Mouse (Mus musculus): Measurements from ENCODE around the gene Arg2. TPM values are rescaled to one million over a fixed set of nuclear protein-coding genes. Genes with fewer than 3 reads are reported as not detected.

Arg2 gene
- polyA plus RNA-seq, 1 experiment from 2014 or later, result 6.9 TPM

DNA sequence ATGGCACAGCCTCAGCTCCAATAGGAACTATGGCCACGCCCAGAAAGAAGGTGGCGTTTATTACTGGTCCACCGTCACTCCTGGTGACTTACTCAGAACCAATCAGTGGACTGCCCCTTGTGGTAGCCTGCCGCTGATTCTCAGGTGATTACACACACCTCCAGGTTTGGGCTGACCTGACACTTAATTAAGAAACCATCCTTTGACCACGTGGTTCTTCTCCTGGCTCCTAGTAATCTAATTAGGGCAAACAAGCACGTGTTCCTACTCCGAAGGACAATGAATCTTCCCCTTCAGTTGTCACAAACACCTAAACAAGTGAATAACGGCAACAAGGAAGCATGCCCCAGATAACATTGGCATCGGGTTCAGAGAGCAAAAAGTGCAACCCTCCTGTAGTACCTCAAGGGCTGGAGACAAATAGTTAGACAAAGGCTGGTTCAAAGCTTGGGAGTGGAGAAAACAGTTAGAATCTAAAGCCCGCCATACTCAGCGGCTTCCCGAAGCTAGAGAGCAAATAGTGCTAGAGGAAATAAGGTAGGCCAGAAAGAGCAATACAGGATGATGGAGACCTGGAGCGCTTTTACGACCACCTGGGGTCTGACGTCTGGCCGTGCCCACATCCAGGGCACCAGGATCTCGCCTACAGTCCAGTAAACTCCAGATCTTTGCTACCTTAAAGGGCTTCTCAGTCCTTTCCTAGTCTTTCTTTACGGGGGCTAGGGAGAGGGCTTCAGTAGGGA, 60.5 kb downstream of the Arg2 start:
- WGBS, result under 1% methylated on average over 18 of the region's 18 CpGs
- peak; percentile 88 for DNase-seq
- Histone ChIP-seq H3K4me1 (ENCODE audit: insufficient read depth) (0 out of 2 replicates have a peak, but pooled peaks cover 5% of the 10 kb centered on the region), H3K9ac (peak overlapping the region; percentile 50), H3K9me3 (ENCODE audit: low read depth, low read length) (no peaks in the 10 kb centered on the region), H3K36me3 (ENCODE audit: insufficient read depth) (peaks cover 22% of the 10 kb centered on the region), H3K27ac (ENCODE audit: low read depth) (peak overlapping the region; percentile 19; the same call in 1 of the 2 replicates), H3K4me3 (ENCODE audit: low read depth, low read length) (peak overlapping the region; percentile 63), H3K4me2 (peak overlapping the region; percentile 69), H3K27me3 (ENCODE audit: insufficient read depth, low read length) (no peaks in the 10 kb centered on the region)
- peak; percentile 25; the same call in 1 of the 2 replicates for TF ChIP-seq CTCF (IDR thresholded peaks at IDR 0.05; ENCODE audit: low read depth)
- ATAC-seq (ENCODE audit: insufficient read depth), result peak; percentile 89

DNA sequence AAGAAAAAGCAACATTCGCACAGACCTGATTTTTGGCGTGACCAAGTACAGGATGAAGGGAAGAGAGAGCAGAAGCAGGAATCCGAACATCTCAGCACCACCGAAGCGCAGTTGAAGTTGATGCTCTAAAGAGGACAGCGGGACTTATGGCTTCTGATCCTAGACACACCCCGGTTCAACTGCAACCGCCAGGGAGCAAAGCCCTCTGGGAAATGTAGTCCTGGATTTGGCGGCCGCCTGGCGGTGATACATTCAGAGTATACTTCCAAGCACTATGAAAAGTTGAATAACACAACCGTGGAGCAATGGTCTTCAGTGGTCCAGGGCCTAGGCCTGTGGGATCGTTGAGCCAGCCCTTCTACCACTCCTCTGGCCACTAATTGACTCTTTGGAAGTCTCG, 61.1 kb downstream of the Arg2 start:
- H3K9ac ChIP-seq, result peak overlapping the region; percentile 50
- peaks cover 16% of the 10 kb centered on the region for H3K36me3 ChIP-seq (ENCODE audit: insufficient read depth)
- peak; percentile 71 for TF ChIP-seq CTCF (IDR thresholded peaks at IDR 0.05; ENCODE audit: low read depth)
- ATAC-seq (ENCODE audit: insufficient read depth), result peak; percentile 91
- no peaks in the 10 kb centered on the region for H3K27me3 ChIP-seq (ENCODE audit: insufficient read depth, low read length)
- peak overlapping the region; percentile 69 for H3K4me2 ChIP-seq
- 0 out of 2 replicates have a peak overlapping the region, but pooled peaks have one; percentile 19 for H3K27ac ChIP-seq (ENCODE audit: low read depth)
- H3K4me3 ChIP-seq (ENCODE audit: low read depth, low read length), result peak overlapping the region; percentile 63
- 5% methylated on average over 14 of the region's 14 CpGs for WGBS
- peak; percentile 95 for DNase-seq
- 0 out of 2 replicates have a peak, but pooled peaks cover 5% of the 10 kb centered on the region for H3K4me1 ChIP-seq (ENCODE audit: insufficient read depth)
- no peaks in the 10 kb centered on the region for H3K9me3 ChIP-seq (ENCODE audit: low read depth, low read length)

DNA sequence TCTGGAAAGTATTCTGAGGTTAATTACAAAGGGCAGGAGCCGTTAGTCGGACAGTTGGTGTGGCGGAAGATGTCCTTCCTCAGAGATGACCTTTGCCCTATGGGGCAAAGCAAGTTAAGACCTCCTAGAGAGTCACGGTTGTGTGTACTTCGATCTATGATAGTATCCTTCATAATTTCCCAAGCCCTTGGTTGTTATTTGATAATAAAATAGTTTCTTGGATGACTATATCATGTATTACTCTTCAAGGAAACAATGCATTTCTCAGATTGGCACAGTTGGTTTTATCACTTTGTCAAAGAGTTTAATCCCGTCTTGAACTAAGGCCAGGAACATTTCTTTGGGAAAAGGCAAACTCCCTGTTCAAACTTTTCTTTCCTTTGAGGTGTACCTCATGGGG, 61.6 kb downstream of the Arg2 start, which contains the start of gene Rdh11:
Gene Rdh11, minus strand, starts transcription at position 101 of the 400 bp plus-strand sequence.
- Histone ChIP-seq H3K9me3 (ENCODE audit: low read depth, low read length) (no peaks in the 10 kb centered on the region), H3K4me3 (ENCODE audit: low read depth, low read length) (peak within 1 kb of the TSS; percentile 63), H3K9ac (peak within 1 kb of the TSS; percentile 50), H3K27ac (ENCODE audit: low read depth) (peak within 1 kb of the TSS; percentile 19; the same call in 1 of the 2 replicates), H3K4me1 (ENCODE audit: insufficient read depth) (0 out of 2 replicates have a peak, but pooled peaks cover 5% of the 10 kb centered on the region), H3K27me3 (ENCODE audit: insufficient read depth, low read length) (no peaks in the 10 kb centered on the region), H3K4me2 (peak within 1 kb of the TSS; percentile 69), H3K36me3 (ENCODE audit: insufficient read depth) (peaks cover 11% of the 10 kb centered on the region; the same call in 1 of the 2 replicates)
- ATAC-seq (ENCODE audit: insufficient read depth), result peak; percentile 17; the same call in 1 of the 2 replicates
- TF ChIP-seq CTCF (IDR thresholded peaks at IDR 0.05; ENCODE audit: low read depth), result no peak
- WGBS, result 66% methylated on average over 6 of the region's 6 CpGs
- no peak for DNase-seq

DNA sequence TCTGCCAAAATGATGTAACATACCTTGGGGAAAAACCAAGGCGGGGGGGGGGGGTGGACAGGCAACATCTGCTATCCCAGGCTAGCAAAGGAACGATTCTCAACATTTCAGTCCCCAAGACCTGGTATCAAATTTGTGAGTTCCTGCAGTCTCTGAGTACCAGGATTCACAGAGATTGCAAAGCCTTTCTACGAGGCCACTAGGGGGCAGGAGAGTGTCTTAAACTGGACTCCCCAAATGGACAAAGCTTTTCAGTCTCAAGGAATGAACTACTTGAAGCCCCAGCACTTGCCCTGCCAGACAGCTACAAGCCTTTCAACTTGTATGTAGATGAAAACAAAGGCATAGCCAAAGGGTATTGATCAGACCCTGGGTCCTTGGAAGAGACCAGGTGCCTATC, 62.9 kb downstream of the Arg2 start:
- Histone ChIP-seq H3K9ac (no peak overlapping the region), H3K27ac (ENCODE audit: low read depth) (no peak overlapping the region), H3K4me1 (ENCODE audit: insufficient read depth) (0 out of 2 replicates have a peak, but pooled peaks cover 5% of the 10 kb centered on the region), H3K9me3 (ENCODE audit: low read depth, low read length) (no peaks in the 10 kb centered on the region), H3K4me3 (ENCODE audit: low read depth, low read length) (no peak overlapping the region), H3K36me3 (ENCODE audit: insufficient read depth) (no peaks in the 10 kb centered on the region; the same call in 1 of the 2 replicates), H3K27me3 (ENCODE audit: insufficient read depth, low read length) (no peaks in the 10 kb centered on the region), H3K4me2 (no peak overlapping the region)
- DNase-seq, result peak; percentile 87
- ATAC-seq (ENCODE audit: insufficient read depth), result no peak
- peak; percentile 80 for TF ChIP-seq CTCF (IDR thresholded peaks at IDR 0.05; ENCODE audit: low read depth)
- 2% methylated on average over 3 of the region's 3 CpGs for WGBS

DNA sequence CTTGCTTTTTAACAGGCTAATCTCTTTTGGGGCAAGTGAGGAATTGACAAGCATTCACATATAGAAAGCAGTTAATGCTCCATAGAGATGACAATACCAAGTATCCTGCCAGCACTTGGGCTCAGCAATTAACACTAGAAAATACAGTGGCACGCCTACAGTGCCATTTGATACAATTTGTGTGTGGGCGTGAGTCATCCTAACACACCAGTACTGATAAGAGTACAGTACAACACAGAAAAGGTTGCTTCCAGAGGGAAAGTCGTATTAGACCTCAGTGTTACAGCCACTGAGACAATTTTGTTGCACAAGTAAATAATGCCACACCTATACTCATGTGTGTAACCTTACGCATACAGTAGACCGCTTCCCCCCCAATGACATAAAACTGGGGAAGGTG, 66.5 kb downstream of the Arg2 start:
- Histone ChIP-seq H3K27me3 (ENCODE audit: insufficient read depth, low read length) (no peaks in the 10 kb centered on the region), H3K4me1 (ENCODE audit: insufficient read depth) (no peaks in the 10 kb centered on the region), H3K4me2 (no peak overlapping the region), H3K9ac (no peak overlapping the region), H3K36me3 (ENCODE audit: insufficient read depth) (no peaks in the 10 kb centered on the region), H3K27ac (ENCODE audit: low read depth) (no peak overlapping the region), H3K4me3 (ENCODE audit: low read depth, low read length) (no peak overlapping the region), H3K9me3 (ENCODE audit: low read depth, low read length) (no peaks in the 10 kb centered on the region)
- DNase-seq (no peak), ATAC-seq (ENCODE audit: insufficient read depth) (no peak)
- 83% methylated on average over 5 of the region's 5 CpGs for WGBS
- no peak for TF ChIP-seq CTCF (IDR thresholded peaks at IDR 0.05; ENCODE audit: low read depth)

DNA sequence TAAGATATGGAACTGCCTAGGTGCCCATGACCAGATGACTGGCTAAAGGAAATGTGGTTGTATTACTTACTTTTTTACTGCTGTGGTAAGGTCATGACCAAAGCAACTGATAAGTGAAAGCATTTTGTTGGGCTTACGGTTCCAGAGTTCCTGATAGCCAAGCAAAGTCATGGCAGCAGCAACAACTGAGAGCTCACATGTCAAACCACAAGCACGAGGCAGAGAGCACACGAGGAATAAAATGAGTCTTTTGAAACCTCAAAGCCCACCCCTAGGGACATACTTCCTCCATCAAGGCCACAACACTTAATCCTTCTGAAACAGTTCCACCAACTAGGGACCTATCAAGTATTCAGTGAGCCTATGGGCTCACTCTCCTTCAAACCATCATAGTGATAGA, 71.3 kb downstream of the Arg2 start:
- Histone ChIP-seq H3K9me3 (ENCODE audit: low read depth, low read length) (no peaks in the 10 kb centered on the region), H3K27ac (ENCODE audit: low read depth) (no peak overlapping the region), H3K9ac (no peak overlapping the region), H3K4me3 (ENCODE audit: low read depth, low read length) (no peak overlapping the region), H3K27me3 (ENCODE audit: insufficient read depth, low read length) (no peaks in the 10 kb centered on the region), H3K4me1 (ENCODE audit: insufficient read depth) (no peaks in the 10 kb centered on the region), H3K36me3 (ENCODE audit: insufficient read depth) (no peaks in the 10 kb centered on the region), H3K4me2 (no peak overlapping the region)
- 60% methylated on average over 3 of the region's 3 CpGs for WGBS
- no peak for ATAC-seq (ENCODE audit: insufficient read depth)
- DNase-seq, result no peak
- no peak for TF ChIP-seq CTCF (IDR thresholded peaks at IDR 0.05; ENCODE audit: low read depth)

Other genes starting within 250 kb of the Arg2 start
- 5.9 and 6.4 TPM in 2 replicates for gene Plek2, start 223.8 kb upstream of the Arg2 start, polyA plus RNA-seq (2014; fragmentation: Nextera tagmentation; extraction: Ambion mirVana)
- gene Tmem229b, start 123.2 kb upstream of the Arg2 start, polyA plus RNA-seq (2014; fragmentation: Nextera tagmentation; extraction: Ambion mirVana), result 5.6 and 5.7 TPM in 2 replicates
- gene Plekhh1, start 101.6 kb upstream of the Arg2 start, polyA plus RNA-seq (2014; fragmentation: Nextera tagmentation; extraction: Ambion mirVana), result 3.9 and 5.2 TPM in 2 replicates
- 23.5 and 24.7 TPM in 2 replicates for gene Pigh, start 41.1 kb upstream of the Arg2 start, polyA plus RNA-seq (2014; fragmentation: Nextera tagmentation; extraction: Ambion mirVana)
- gene Vti1b, start 41.9 kb downstream of the Arg2 start, polyA plus RNA-seq (2014; fragmentation: Nextera tagmentation; extraction: Ambion mirVana), result 77.5 and 79.6 TPM in 2 replicates
- gene Rdh11, start 61.5 kb downstream of the Arg2 start, polyA plus RNA-seq (2014; fragmentation: Nextera tagmentation; extraction: Ambion mirVana), result 26.0 and 26.6 TPM in 2 replicates
- gene Rdh12, start 78.1 kb downstream of the Arg2 start, polyA plus RNA-seq (2014; fragmentation: Nextera tagmentation; extraction: Ambion mirVana), result 1.9 and 2.3 TPM in 2 replicates
- gene Zfyve26, start 165.5 kb downstream of the Arg2 start, polyA plus RNA-seq (2014; fragmentation: Nextera tagmentation; extraction: Ambion mirVana), result 12.8 and 16.5 TPM in 2 replicates
- 8.0 and 8.1 TPM in 2 replicates for gene Rad51b, start 166.5 kb downstream of the Arg2 start, polyA plus RNA-seq (2014; fragmentation: Nextera tagmentation; extraction: Ambion mirVana)